Mouse (Mus musculus): ENCODE results near the gene Ccdc3. TPM values are rescaled to one million over a fixed set of nuclear protein-coding genes. Genes with fewer than 3 reads are reported as not detected.

Ccdc3 gene
- total RNA-seq, 2 experiments from 2014 or later = 19.6 to 25.3 TPM

DNA sequence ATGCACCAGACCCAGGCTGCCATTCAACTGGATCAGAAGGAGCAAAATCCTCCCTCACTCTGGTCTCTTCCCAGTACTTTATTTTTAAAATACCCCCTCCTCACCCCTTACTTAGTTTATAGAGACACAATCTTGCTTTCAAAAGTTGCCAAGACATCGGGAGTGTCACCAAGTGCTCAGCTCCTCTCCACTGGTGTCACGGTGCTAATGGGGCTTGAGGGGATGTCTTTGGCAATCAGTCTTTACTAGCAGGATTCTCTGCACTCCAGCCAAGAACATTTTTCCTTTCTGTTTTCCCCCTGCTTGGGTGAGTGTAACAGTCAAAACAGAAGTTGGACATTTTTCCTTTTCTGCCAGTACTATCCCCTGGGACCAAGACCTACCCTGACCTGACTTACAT lies 10.3 kb downstream of the Ccdc3 start:
- intact Hi-C loops (cut with DNase I) = no loop called here
- no peak for DNase-seq (ENCODE audit: low spot score in 2 of 2)

DNA sequence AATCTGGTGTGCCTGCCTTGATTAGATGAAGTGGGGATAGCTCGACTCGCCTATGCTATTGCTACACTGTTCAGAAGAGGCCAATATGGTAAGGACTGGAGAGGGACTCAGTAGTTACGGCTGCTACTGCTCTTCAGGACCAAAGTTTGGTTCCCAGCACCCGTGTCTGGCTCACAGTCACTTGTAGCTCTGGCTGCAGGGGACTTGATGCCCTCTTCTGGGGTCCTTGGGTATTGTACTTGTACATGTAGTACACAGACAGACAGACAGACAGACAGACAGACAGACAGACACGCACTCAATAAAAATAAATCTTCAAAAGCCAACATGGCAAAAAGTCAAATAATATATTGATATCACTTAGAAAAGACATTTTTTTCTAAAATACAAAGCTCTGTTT lies 17.1 kb downstream of the Ccdc3 start:
- intact Hi-C loops (cut with DNase I) = no loop called here
- DNase-seq (ENCODE audit: low spot score in 2 of 2) = no peak

DNA sequence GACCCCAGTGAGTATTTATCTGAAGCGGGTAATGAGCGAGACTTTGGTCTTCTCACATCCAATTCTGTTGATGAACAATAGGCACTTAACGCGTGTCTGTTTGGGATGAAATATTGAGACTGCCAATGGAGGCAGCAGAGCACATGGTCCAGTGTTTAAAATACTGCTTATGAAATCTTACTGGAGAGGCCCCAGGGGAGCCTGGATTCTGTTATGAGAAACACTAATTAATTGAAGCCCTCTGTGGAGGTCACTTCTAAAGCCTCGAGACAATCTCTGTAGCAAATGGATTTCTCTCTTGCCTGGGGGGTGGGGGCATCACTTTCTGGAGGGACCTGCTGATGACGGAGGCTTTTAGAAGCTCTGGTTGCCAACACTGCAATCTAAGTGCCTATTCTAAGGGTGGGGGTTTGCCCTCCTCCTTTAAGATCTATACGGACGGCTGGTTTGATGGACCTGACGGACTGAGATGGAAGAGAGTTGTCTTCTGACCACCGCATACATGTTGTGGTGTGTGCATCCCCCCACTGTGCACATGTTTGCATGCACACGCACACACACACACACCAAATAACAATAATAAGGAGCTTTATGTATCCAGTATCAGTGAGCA lies 22.8 kb downstream of the Ccdc3 start:
- intact Hi-C loops (cut with DNase I) = no loop called here
- no peak for DNase-seq (ENCODE audit: low spot score in 2 of 2)

DNA sequence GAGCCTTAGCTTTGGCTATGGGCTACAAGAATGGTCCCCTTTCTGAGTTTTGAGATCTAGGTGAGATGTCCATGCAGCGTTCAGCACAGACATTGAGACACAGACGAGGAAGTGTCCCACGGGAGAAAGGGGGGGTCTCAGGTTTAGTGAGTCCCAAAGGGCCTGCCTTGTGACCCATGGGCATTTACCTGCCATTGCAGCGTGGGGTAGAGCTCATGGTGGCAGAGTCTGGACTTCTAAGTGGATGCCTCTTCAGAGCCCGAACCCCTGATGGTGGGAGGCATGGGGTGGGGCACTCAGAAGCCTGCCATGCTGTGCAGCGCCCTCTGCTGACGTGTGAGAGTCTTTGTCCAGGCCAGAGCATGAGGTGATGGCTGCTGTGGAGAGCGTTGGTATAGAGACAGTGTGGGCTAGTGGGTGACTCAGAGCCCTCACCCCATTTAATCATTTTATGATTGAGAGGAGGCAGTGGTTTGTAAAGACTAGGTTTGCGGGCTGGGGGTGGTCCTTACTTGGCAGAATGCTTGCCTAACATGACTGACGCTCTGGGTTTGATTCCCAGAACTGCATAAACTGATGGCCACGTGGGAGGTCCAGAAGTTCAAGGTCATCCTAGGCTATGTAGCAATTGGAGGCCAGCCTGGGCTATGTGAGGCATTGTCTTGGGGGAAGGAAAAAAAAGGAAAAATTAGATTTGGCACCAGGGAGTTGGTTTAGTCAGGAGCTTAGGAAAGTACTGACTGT lies 23.6 kb downstream of the Ccdc3 start:
- no peak for DNase-seq (ENCODE audit: low spot score in 2 of 2)
- intact Hi-C loops (cut with DNase I) = no loop called here

DNA sequence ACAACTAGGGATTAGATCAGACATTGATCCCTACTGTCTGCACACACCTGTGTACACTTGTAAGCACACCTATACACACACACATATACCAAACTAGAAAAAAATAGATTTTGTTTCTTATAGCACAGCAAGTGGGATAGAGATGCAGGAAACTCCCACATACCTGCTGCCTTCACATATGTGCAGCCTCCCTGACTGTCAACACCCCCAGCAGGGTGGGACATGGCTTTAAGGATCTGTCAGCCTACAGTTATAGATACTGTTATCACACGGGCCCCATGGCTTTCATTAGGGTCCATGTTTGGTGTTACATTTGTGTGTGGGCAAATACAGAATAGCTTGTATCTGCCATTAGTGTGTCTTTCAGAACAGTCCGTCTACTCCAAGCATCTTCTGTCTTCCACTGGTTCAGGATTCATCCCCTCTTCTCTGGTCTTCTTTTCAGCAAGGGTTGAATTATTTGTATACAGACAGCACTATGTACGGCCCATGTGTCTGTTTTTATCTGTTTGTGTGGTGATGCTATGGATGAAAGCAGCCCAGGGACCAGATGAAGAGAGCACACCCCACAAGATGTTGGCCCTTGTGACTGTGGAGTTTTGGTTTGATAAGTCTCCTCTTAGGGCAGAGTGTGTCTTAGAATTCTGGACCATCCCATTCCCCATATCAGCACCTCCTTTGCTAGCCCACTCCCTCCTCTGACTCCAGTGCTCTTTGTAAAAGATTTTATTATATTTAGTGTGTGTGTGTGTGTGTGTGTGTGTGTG lies 24.5 kb downstream of the Ccdc3 start:
- intact Hi-C loops (cut with DNase I) = no loop called here
- peak; percentile 37 to 51 for DNase-seq (ENCODE audit: low spot score in 2 of 2)

DNA sequence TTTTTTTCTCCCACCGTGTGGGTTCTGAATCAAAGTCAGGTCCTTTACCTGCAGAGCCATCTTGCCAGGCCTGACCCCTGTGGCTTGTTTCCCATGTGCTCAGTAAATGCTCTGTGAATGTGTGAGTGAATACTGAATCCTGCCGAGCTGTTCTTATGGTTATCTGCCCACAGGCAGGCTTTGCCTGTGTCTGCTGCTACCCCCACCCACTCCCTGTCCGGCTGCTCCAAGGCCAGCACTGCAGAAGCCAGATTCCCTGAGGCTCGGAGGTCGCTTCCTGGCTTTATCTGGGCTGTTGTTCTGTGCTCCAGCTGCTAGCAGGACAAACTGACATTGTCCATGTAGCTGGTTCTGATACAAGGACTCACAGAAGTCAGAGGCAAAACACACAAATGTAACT lies 25.2 kb downstream of the Ccdc3 start:
- no peak for DNase-seq (ENCODE audit: low spot score in 2 of 2)
- intact Hi-C loops (cut with DNase I) = no loop called here

DNA sequence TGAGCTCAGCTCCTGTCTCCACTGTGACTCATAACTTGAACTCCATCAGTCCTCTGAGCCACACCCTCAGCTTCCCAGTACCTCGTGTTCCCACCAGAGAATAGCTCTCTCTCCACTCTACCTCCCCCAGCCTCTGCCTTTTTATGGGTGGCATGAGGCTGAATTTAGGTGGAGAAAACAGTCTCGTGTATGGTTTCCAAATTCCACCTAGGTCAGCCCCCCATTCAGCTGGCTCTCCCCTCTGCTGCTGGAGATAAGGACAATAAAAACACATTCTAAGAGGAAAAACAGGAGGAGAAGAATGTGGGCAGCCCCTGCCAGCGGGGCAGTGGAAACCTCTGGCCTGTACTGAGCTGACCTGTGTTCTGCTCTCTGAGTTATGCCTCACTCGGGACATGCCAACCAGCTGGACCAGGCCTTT lies 28.4 kb downstream of the Ccdc3 start:
- intact Hi-C loops (cut with DNase I) = no loop called here

DNA sequence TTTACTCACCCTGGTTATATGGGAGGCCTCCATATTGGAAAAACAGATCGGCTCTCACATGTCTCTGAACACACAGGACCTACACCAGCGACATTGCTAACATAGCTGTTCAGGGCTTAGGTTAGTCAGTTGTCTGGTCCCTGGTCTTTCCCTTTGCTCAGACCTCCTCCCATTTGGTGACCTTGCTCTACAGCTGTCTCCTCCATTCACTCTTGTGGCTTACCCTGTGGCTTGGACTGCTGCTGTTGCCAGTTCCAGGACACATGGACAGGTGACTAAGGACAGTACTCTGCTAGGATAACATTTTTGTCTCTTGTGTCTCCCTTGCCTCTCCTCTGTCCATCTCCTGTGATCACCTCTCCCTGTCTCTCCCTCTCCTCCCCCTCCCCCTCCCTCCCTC lies 29.2 kb downstream of the Ccdc3 start:
- intact Hi-C loops (cut with DNase I) = no loop called here
- DNase-seq (ENCODE audit: low spot score in 2 of 2) = no peak

More for the DNA sequence above, 28.4 kb downstream of the Ccdc3 start:
- DNase-seq (ENCODE audit: low spot score in 2 of 2) = peak; percentile 43 to 51

DNA sequence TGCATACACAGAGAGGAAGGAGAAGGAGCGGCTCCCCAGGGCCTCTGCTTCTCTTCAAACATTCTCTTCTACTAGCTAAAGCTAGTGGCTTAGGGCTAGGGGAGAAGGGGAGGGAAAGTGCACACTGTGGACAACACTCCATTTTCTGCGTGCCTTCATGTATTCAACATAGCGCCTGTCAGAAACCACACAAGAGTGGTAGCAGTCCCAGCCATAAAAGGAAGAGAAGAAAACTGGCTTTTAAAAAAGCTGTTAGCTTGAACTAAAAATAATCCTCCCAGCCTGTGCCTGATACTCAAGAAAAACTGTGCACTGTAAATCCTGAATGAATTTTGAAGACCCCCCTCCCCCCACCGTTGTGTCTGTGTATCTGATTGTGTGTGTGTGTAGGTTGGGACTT lies 33.2 kb downstream of the Ccdc3 start:
- DNase-seq (ENCODE audit: low spot score in 2 of 2) = peak in 1 of 2 experiments; percentile 52
- intact Hi-C loops (cut with DNase I) = no loop called here

DNA sequence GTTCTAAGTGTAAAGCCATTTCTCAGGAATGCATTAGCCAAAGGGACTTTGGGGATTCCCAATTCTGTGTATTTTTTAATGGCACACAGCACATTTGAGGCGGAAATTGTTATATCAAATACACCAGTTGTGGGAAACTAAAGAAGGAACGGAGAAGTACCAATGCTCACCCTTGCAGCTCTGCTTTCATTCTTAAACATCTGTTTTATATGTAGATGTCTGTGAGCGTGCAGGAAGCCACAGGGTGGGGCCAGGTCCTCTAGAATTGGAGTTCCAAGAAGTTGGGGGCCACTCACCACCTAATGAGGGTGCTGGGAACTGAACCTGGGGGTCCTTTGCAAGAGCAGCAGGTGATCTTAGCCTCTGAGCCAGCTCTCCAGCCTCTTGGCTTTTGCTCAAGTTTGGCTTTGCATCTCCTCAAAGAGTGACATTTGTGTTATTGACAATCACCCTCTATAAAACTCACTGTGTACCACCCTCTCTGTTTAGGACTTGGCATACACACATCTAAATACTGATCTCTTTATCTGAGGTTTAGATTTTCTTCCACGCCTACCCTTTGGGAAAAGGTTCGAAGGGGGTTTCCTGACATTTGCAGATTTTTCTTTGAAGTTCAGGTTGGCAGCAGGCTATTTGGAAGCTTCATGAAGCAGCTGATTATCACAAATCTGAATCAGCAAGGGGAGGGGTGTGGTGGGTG lies 33.9 kb downstream of the Ccdc3 start:
- DNase-seq (ENCODE audit: low spot score in 2 of 2) = no peak
- intact Hi-C loops (cut with DNase I) = no loop called here

DNA sequence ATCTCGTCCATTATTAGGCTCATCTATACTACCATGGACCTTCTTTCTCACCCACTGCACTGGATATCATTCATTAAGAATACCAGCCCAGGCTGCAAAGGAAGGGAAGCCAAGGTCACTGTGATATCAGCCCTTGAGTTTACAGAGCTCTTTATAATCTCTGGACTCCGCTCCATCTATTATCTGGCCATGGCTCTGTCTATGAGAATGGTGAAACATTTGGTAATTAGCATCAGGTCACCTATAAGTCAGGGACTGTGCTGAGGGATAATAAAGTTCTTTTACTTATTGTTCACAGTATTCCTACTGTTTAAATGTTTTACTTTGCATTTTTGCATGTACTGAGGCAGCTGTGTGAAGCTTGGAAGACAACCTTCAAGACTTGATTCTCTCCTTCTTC lies 35.2 kb downstream of the Ccdc3 start:
- intact Hi-C loops (cut with DNase I) = no loop called here
- no peak for DNase-seq (ENCODE audit: low spot score in 2 of 2)

DNA sequence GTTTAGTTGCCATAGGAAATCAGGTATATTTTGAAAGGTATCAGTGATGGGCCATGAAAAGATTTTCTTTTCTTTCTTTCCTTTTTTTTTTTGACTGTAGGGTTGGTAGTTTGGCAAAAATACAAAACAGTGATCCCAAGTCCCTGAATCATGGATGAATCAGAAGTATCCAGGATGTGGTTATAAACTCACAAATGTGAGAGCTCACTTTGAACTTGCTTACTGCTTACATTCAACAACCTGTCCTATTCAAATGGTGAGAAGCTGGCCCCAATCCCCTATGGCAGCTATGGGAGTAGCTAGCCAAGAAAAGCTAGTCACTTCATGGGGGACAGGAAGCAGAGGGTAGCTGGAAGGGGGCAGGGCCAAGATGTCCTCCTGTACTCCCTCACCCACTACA lies 37.1 kb downstream of the Ccdc3 start:
- no peak for DNase-seq (ENCODE audit: low spot score in 2 of 2)
- intact Hi-C loops (cut with DNase I) = no loop called here

DNA sequence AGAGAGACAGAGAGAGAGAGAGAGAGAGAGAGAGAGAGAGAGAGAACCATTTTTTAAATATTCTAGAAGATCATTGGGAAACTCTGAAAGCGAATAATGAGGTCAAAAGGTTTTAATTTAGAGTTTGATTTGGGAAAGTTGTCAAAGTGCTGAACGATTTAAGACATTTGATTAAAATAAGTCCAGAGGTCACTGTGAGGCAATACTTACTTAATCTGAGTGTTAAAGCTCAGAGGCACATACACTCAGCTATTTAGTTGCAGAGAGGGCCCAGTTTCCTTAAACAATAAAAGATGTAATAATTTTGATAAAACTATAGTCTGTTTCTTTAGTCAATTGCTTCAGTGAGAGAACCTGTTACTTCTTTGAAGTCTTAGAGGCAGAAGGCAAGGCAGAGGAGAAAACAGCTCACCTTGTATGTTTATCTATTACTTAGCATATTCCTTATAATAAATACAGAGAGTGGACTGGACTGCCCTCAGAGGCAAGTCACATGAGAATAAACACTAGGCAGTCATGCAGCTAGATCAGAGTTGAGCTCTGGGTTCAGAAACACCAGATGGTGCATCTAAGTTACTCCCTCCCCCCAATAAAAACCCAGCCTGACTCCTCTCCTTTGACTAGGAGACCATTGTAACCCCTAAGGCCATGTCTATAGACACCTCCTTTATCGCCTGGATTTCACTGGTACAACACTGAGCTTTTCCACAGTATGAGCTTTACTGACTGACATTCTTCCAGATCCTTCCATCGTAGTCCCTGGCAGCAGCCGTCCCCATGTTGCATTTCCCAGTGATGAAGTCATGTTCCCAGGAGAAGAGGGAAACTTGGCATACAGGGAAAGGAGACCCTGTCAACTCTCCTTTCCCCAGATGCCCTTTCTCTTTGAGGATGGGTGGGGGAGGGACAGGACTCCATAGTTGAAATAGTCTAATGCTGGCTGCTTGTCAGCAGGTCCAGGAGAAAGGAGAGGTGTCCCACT lies 44.2 kb downstream of the Ccdc3 start:
- no peak for DNase-seq (ENCODE audit: low spot score in 2 of 2)
- intact Hi-C loops (cut with DNase I) = no loop called here

DNA sequence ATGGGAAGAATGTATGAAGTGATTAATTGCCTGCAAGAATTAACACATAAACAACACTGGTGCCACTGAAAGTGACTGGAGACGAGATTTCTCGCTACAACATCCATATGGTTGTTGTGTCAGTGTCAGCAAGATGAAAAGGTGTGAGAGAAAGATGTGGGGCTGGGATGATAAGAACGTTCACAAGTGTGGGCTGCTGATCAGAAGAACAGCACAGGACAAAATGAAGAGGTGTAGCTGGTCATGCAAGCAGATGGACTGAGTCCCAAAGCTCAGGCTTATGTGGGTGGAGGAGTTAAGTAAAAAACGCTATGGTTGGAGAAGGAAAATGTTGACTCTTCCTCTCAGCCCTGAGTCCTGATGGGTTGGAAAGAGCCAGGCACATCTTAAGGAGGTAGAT lies 46.6 kb downstream of the Ccdc3 start:
- no peak for DNase-seq (ENCODE audit: low spot score in 2 of 2)
- intact Hi-C loops (cut with DNase I) = no loop called here

DNA sequence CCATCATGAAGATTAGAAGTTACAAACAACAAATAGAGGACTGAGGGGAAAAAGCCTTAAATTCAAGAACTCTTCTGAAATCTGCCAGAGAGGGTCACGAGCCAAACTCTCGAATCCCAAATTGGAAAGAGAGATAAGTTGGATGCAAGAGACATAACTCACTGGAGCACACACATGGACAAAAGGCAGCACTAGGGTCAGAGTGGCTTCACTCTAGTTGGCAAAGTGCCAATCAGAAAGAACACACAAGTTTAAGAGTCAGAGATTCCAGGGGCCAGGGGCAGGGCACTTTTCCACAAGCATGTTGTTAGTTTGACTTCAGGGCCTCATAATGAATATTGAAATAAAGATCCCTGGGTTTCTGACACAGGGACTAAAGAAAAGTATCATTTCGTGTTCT lies 48.1 kb downstream of the Ccdc3 start:
- intact Hi-C loops (cut with DNase I) = no loop called here
- no peak for DNase-seq (ENCODE audit: low spot score in 2 of 2)

DNA sequence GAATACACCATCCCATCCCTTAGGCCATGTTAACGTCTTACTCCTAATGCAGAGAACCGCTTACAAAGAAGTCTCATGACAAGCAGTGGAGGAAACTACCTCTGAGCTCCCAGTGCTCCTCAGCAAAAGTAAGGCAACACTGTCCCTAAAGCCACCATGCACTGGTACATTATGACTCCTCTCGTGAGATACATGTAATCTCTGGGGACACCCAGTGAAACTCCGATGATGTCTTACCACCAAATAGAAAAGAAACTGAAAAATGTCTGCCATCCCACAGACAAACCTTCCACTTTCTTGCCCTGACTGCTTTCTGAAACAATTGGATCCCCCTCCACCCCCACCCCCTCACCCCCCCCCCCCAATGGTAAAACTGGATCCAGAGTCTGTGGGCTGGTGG lies 54.6 kb downstream of the Ccdc3 start:
- intact Hi-C loops (cut with DNase I) = no loop called here
- DNase-seq (ENCODE audit: low spot score in 2 of 2) = no peak

DNA sequence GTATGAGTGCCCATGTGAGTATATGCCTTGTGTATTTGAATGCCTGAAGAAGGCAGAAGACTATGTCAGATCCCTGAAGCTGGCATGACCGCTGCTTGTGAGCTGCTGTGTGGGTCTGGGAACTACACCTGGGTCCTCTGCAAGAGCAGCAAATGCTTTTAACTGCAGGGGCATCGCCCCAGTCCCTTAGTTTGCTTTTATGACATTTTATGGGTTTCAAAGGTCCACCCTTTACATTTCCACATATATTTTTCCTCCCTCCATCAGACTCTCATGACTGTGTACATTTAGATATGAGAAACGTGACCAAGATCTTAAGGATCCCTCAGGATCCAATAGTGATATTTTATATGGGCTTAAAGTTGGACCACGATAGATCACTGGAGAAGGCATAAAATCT lies 55.5 kb downstream of the Ccdc3 start:
- intact Hi-C loops (cut with DNase I) = no loop called here
- no peak for DNase-seq (ENCODE audit: low spot score in 2 of 2)

DNA sequence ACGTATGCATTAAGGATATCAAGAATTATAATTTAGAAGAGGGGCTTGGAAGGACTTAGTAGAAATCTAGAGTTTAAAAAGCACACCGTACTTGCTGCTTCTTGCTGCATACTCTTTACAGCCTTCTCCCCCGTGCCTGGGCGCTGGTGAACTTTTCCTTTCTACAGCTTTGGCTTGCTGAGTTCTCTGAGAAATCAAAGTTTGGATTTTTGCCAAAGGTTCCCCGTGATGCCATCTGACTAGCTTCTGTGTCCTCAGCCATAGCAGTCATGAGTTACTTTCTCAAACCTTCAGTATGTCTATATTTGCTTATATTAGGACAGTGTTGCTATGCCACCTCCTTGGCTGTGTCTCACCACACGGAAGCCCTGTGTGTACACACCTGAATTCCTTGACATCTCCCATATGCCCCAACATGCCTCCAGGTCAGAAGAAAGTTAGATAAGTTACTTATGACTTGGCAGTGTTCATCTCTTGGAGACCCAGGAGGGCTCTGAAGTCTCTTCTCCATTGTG lies 57.2 kb downstream of the Ccdc3 start:
- intact Hi-C loops (cut with DNase I) = no loop called here
- DNase-seq (ENCODE audit: low spot score in 2 of 2) = peak in 1 of 2 experiments; percentile 63

DNA sequence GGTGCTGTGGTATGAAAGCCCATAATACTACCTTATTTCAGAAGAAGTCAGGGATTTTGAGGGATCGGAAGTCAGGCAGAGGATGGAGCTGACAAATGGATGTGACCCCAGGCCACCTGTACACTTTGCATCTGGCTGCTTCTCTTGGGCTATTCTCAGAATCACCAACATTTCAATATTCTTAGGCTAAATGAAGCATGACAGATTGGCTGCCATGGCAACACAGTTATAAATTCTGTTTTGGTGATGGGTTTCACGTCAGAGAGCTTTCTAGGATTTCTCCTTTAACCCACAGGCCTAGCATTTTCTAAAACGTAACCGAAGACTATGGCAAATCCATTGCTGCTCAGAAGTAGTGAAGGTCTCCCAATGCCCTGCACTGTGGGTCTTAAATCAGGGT lies 59.9 kb downstream of the Ccdc3 start:
- DNase-seq (ENCODE audit: low spot score in 2 of 2) = peak; percentile 30 to 52
- intact Hi-C loops (cut with DNase I) = no loop called here

Measured in left cerebral cortex, postnatal 14 days (tissue).